Mouse (Mus musculus) frontal cortex, adult (tissue): ENCODE measurements around the gene Ttll13.

Source experiments
- ATAC-seq: cut with Nextera tagmentation; 2 replicates; pipeline ENCODE4 v1.9.2; 2017; ENCODE audit warnings: mild to moderate bottlenecking, moderate library complexity, mixed read lengths; ENCODE audit not compliant: low TSS enrichment

Gene Ttll13

GRCm38 (mm10) chr7:80214459-80214858 is 31.7 kb upstream of the Ttll13 start:
- ATAC-seq, result no peak

GRCm38 (mm10) chr7:80215398-80215797 is 30.8 kb upstream of the Ttll13 start:
- peak; percentile 83 for ATAC-seq

GRCm38 (mm10) chr7:80216566-80216965 is 29.6 kb upstream of the Ttll13 start:
- ATAC-seq, result peak; percentile 48; the same call in 1 of the 2 replicates

GRCm38 (mm10) chr7:80218666-80219065 is 27.5 kb upstream of the Ttll13 start:
- no peak for ATAC-seq

- no peak for ATAC-seq
Measured at GRCm38 (mm10) chr7:80220237-80220797, 25.9 kb upstream of the Ttll13 start.

GRCm38 (mm10) chr7:80221179-80221750 is 24.9 kb upstream of the Ttll13 start:
- no peak for ATAC-seq

GRCm38 (mm10) chr7:80227065-80227464 is 19.1 kb upstream of the Ttll13 start:
- ATAC-seq, result no peak

- no peak for ATAC-seq
Measured at GRCm38 (mm10) chr7:80230196-80230595, 16.0 kb upstream of the Ttll13 start.

- ATAC-seq, result peak; percentile 11; the same call in 1 of the 2 replicates
Measured at GRCm38 (mm10) chr7:80231971-80232488, 14.1 kb upstream of the Ttll13 start.

- peak; percentile 92 for ATAC-seq
Measured at GRCm38 (mm10) chr7:80232489-80233029, 13.6 kb upstream of the Ttll13 start, which contains the start of the genes Cib1 and Gdpgp1. Gene Cib1, minus strand, starts transcription at chr7:80232813. Gene Gdpgp1, plus strand, starts transcription at chr7:80232865.

GRCm38 (mm10) chr7:80233799-80234198 is 12.4 kb upstream of the Ttll13 start:
- no peak for ATAC-seq

- no peak for ATAC-seq
Measured at GRCm38 (mm10) chr7:80238542-80238941, 7.6 kb upstream of the Ttll13 start.

GRCm38 (mm10) chr7:80241661-80242060 is 4.5 kb upstream of the Ttll13 start:
- ATAC-seq, result no peak

- ATAC-seq, result no peak
Measured at GRCm38 (mm10) chr7:80244851-80245250, 1.3 kb upstream of the Ttll13 start.

- no peak for ATAC-seq
Measured at GRCm38 (mm10) chr7:80246859-80247258, 683 bp downstream of the Ttll13 start.

- ATAC-seq, result no peak
Measured at GRCm38 (mm10) chr7:80252437-80252836, 6.3 kb downstream of the Ttll13 start.

GRCm38 (mm10) chr7:80252886-80253285 is 6.7 kb downstream of the Ttll13 start:
- no peak for ATAC-seq

GRCm38 (mm10) chr7:80255981-80256380 is 9.8 kb downstream of the Ttll13 start:
- no peak for ATAC-seq

- ATAC-seq, result no peak
Measured at GRCm38 (mm10) chr7:80257706-80258105, 11.5 kb downstream of the Ttll13 start.

GRCm38 (mm10) chr7:80260625-80261371 is 14.6 kb downstream of the Ttll13 start, which contains the start of gene Ngrn:
Gene Ngrn, plus strand, starts transcription at chr7:80261215.
- peak; percentile 96 for ATAC-seq

GRCm38 (mm10) chr7:80261372-80261990 is 15.3 kb downstream of the Ttll13 start:
- peak; percentile 45; the same call in 1 of the 2 replicates for ATAC-seq

- no peak for ATAC-seq
Measured at GRCm38 (mm10) chr7:80264606-80265005, 18.4 kb downstream of the Ttll13 start.
